Mouse (Mus musculus): ENCODE data around the gene Aif1l. TPM values are rescaled to one million over a fixed set of nuclear protein-coding genes. Genes with fewer than 3 reads are reported as not detected.
A peak's percentile ranks its signal among the peaks of the same experiment; 100 is the strongest.

The Aif1l gene
- total and polyA plus RNA-seq, 2 experiments from 2014 or later, result 21.6 to 37.4 TPM

DNA sequence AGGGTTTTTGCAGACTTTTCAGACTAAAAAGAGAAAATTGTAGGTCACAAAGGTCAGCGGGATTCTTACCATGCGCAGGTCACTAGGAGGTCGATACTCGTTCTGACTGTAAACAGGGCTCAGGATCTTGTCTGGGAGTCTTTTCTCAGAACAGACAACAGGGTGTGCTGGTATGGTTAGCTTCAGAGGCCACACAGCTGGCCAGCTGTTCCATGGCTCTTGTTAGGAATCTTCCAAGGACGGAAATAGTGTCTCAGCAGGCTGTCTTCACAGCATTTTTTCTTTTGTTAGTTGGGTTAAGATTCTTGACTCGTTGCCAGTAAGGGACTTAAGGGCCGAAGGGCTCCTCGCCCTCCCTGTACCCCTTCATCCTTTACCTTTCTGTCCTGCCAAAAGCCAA lies 16.9 kb downstream of the Aif1l start:
- DNase-seq (ENCODE audit: low spot score), result no peak
- Histone ChIP-seq H3K9me3 (replicated peaks; ENCODE audit: control insufficient read depth, low read length) (no peaks in the 10 kb centered on the region), H3K27ac (ENCODE audit: low read depth) (no peak overlapping the region), H3K4me3 (ENCODE audit: low read depth, low read length) (no peak overlapping the region), H3K4me2 (ENCODE audit: low read depth, low read length) (no peak overlapping the region), H3K9ac (replicated peaks; ENCODE audit: low read depth, low read length) (no peak overlapping the region), H3K27me3 (ENCODE audit: control insufficient read depth, insufficient read depth, low read length) (no peaks in the 10 kb centered on the region), H3K36me3 (replicated peaks; ENCODE audit: control insufficient read depth, insufficient read depth, low read length) (no peaks in the 10 kb centered on the region), H3K4me1 (ENCODE audit: control insufficient read depth, insufficient read depth) (no peaks in the 10 kb centered on the region)
- no peak for ATAC-seq (ENCODE audit: insufficient read depth, low read depth)
- 68% methylated on average over 8 of the region's 8 CpGs for WGBS
- TF ChIP-seq CTCF (IDR thresholded peaks at IDR 0.05; ENCODE audit: low read depth) (no peak), EP300 (IDR thresholded peaks at IDR 0.05; ENCODE audit: low read depth) (no peak)

DNA sequence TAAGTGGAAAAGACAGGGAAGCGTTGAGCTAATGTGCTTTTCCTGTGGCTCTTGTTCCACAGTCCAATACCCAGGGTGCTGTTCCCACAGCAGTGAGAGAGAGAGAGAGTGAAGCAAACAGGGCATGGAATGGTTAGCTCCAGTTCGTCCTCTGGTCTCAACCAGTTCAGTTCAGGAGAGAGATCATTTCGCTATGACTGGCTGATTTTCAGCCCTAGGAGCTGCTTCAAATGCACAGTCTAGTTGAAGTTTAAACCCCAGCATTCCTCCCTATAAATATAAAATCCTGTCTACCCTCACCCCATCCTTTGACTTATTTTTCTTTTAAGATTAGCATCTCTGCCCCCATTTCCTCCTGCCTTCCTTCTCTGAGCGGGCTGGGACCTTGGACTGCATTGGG lies 22.6 kb downstream of the Aif1l start:
- TF ChIP-seq EP300 (IDR thresholded peaks at IDR 0.05; ENCODE audit: low read depth) (no peak), CTCF (IDR thresholded peaks at IDR 0.05; ENCODE audit: low read depth) (no peak)
- Histone ChIP-seq H3K4me1 (ENCODE audit: control insufficient read depth, insufficient read depth) (peaks cover 12% of the 10 kb centered on the region), H3K36me3 (replicated peaks; ENCODE audit: control insufficient read depth, insufficient read depth, low read length) (peaks cover 13% of the 10 kb centered on the region), H3K4me3 (ENCODE audit: low read depth, low read length) (no peak overlapping the region), H3K27ac (ENCODE audit: low read depth) (no peak overlapping the region), H3K4me2 (ENCODE audit: low read depth, low read length) (no peak overlapping the region), H3K27me3 (ENCODE audit: control insufficient read depth, insufficient read depth, low read length) (no peaks in the 10 kb centered on the region), H3K9ac (replicated peaks; ENCODE audit: low read depth, low read length) (no peak overlapping the region), H3K9me3 (replicated peaks; ENCODE audit: control insufficient read depth, low read length) (no peaks in the 10 kb centered on the region)
- ATAC-seq (ENCODE audit: insufficient read depth, low read depth) (no peak), DNase-seq (ENCODE audit: low spot score) (no peak)
- 74% methylated on average over 4 of the region's 4 CpGs for WGBS

DNA sequence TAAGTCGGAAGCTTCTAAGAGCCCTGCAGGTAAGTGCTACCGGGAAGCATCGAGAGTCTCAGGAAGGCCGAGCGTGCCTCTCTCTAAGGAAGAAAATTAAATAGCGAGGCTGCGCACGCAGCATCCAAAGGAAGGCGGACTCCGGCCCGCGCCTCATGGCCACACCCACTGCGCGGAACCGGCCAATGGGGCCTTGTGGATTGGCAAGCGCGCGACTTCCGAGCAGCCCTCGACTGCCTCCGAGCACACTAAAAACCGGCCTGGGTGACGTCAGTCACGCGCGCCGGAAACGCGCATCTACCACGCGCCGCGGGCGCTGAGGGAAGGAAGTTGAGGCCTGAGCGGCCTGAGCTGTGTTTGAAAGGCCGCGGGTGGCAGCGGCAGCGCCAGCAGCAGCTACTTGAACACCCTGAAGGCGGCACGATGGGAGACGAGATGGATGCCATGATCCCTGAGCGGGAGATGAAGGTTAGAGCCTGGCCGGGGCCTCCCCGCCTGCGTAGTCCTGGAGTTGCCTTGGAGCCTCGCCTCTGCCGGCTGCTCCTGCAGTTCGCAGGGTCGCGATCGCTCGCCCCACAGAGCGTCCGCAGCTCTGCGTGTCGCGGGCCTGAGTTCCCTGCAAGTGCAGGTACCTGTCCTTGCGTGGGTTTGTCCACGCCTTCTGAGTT lies 24.3 kb downstream of the Aif1l start, which contains the start of gene Nup214:
Gene Nup214 (plus strand): TSS at position 296 of the 668 bp plus-strand sequence.
- ATAC-seq (ENCODE audit: insufficient read depth, low read depth), result peak; percentile 100
- peak within 1 kb of the TSS; percentile 94 for H3K4me3 ChIP-seq (ENCODE audit: low read depth, low read length)
- TF ChIP-seq EP300 (IDR thresholded peaks at IDR 0.05; ENCODE audit: low read depth) (peak; percentile 61; the same call in 1 of the 2 replicates), CTCF (IDR thresholded peaks at IDR 0.05; ENCODE audit: low read depth) (no peak)
- H3K4me1 ChIP-seq (ENCODE audit: control insufficient read depth, insufficient read depth), result peaks cover 12% of the 10 kb centered on the region
- no peaks in the 10 kb centered on the region for H3K9me3 ChIP-seq (replicated peaks; ENCODE audit: control insufficient read depth, low read length)
- peak within 1 kb of the TSS; percentile 77 for H3K27ac ChIP-seq (ENCODE audit: low read depth)
- DNase-seq (ENCODE audit: low spot score), result peak; percentile 95
- peak within 1 kb of the TSS; percentile 94 for H3K4me2 ChIP-seq (ENCODE audit: low read depth, low read length)
- H3K9ac ChIP-seq (replicated peaks; ENCODE audit: low read depth, low read length), result peak within 1 kb of the TSS; percentile 97
- no peaks in the 10 kb centered on the region for H3K27me3 ChIP-seq (ENCODE audit: control insufficient read depth, insufficient read depth, low read length)
- WGBS, result under 1% methylated on average over 60 of the region's 60 CpGs
- H3K36me3 ChIP-seq (replicated peaks; ENCODE audit: control insufficient read depth, insufficient read depth, low read length), result peaks cover 30% of the 10 kb centered on the region

DNA sequence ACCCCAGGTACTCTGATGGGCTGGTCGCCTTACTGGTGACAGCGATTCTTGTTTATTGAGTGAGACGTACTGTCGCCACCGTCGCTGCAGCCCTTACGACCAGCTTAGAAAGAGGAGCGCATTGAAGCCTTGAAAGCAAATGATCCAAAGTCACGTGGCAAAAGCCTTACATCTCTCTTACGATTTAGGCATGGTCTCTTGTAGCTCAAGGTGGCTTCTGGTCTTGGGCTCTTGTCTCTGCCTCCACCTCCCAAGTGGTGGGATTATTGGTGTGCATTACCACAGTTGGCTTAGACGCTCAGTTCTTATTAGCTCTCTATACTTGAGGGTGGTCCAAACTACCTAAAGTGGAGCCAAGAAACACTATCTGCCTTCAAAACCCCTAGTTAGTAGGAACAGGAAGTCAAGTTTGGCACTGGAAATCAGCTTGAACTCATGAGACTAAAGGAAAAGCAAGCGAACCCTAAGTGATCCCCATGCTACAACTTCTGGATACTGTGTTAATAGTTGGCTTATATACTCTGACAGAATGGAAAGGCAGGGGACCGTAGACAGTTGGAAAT lies 25.0 kb downstream of the Aif1l start:
- H3K4me2 ChIP-seq (ENCODE audit: low read depth, low read length), result peak overlapping the region; percentile 94
- ATAC-seq (ENCODE audit: insufficient read depth, low read depth) (no peak), DNase-seq (ENCODE audit: low spot score) (no peak)
- H3K4me3 ChIP-seq (ENCODE audit: low read depth, low read length), result peak overlapping the region; percentile 94
- H3K27me3 ChIP-seq (ENCODE audit: control insufficient read depth, insufficient read depth, low read length), result no peaks in the 10 kb centered on the region
- H3K4me1 ChIP-seq (ENCODE audit: control insufficient read depth, insufficient read depth), result peaks cover 12% of the 10 kb centered on the region
- peak overlapping the region; percentile 77 for H3K27ac ChIP-seq (ENCODE audit: low read depth)
- peaks cover 35% of the 10 kb centered on the region for H3K36me3 ChIP-seq (replicated peaks; ENCODE audit: control insufficient read depth, insufficient read depth, low read length)
- WGBS, result 9% methylated on average over 13 of the region's 13 CpGs
- no peaks in the 10 kb centered on the region for H3K9me3 ChIP-seq (replicated peaks; ENCODE audit: control insufficient read depth, low read length)
- TF ChIP-seq CTCF (IDR thresholded peaks at IDR 0.05; ENCODE audit: low read depth) (no peak), EP300 (IDR thresholded peaks at IDR 0.05; ENCODE audit: low read depth) (no peak)
- peak overlapping the region; percentile 97 for H3K9ac ChIP-seq (replicated peaks; ENCODE audit: low read depth, low read length)

DNA sequence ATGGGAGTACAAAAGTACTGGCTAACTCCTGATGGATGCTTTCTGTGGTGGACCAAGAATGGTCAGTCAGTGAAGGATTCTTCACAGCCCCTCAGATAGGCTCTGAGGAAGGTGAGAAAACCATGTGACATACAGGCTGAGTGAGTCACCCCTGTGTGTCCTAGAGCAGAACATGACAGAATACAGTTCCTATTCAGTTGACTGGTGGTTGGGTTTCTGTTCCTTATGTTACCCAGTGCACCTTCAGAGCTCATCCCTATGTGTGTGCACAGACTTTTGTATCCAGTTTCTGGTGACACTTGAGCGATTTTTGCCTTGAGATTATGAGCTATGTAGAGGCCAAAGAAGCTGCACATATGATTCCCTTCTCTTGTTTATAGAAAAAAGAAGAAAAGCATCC lies 37.8 kb downstream of the Aif1l start:
- Histone ChIP-seq H3K9me3 (replicated peaks; ENCODE audit: control insufficient read depth, low read length) (no peaks in the 10 kb centered on the region), H3K4me1 (ENCODE audit: control insufficient read depth, insufficient read depth) (no peaks in the 10 kb centered on the region), H3K4me2 (ENCODE audit: low read depth, low read length) (no peak overlapping the region), H3K27me3 (ENCODE audit: control insufficient read depth, insufficient read depth, low read length) (no peaks in the 10 kb centered on the region), H3K9ac (replicated peaks; ENCODE audit: low read depth, low read length) (no peak overlapping the region), H3K27ac (ENCODE audit: low read depth) (no peak overlapping the region), H3K4me3 (ENCODE audit: low read depth, low read length) (no peak overlapping the region), H3K36me3 (replicated peaks; ENCODE audit: control insufficient read depth, insufficient read depth, low read length) (peaks cover 93% of the 10 kb centered on the region)
- WGBS, result 87% methylated on average over 1 of the region's 1 CpGs
- DNase-seq (ENCODE audit: low spot score) (no peak), ATAC-seq (ENCODE audit: insufficient read depth, low read depth) (no peak)
- no peak for TF ChIP-seq CTCF (IDR thresholded peaks at IDR 0.05; ENCODE audit: low read depth)
- TF ChIP-seq EP300 (IDR thresholded peaks at IDR 0.05; ENCODE audit: low read depth), result no peak

Measured in heart, postnatal 0 days (tissue).